Mouse (Mus musculus) testis, adult 2 months (tissue): Measurements from ENCODE around the gene Akr1b7.

ENCODE experiments used
- CTCF ChIP-seq: fragments of 200-500 bp; IDR thresholded peaks from 2 replicates; pipeline ENCODE4 v1.5.1; 2012; ENCODE audit warnings: low read depth, mild to moderate bottlenecking, inconsistent platforms, low read length, moderate library complexity; ENCODE audit not compliant: control insufficient read depth, insufficient read depth, insufficient replicate concordance
- POLR2A ChIP-seq: fragments of 200-500 bp; IDR thresholded peaks from 2 replicates; pipeline ENCODE4 v1.6.1; 2012; ENCODE audit warnings: low read depth, mild to moderate bottlenecking, inconsistent platforms, low read length, moderate library complexity; ENCODE audit not compliant: control insufficient read depth

GRCm38 (mm10) chr6:34419071-34419470 lies 6.9 kb downstream of the Akr1b7 start:
- TF ChIP-seq CTCF (no peak), POLR2A (no peak)
